Mouse (Mus musculus): ENCODE results near the gene Golga2.
"Not testable (repeated sequence)": the region's sequence is repeated elsewhere in the genome, so short reads cannot be mapped to it uniquely, and the experiment has no call there.

The Golga2 gene

DNA sequence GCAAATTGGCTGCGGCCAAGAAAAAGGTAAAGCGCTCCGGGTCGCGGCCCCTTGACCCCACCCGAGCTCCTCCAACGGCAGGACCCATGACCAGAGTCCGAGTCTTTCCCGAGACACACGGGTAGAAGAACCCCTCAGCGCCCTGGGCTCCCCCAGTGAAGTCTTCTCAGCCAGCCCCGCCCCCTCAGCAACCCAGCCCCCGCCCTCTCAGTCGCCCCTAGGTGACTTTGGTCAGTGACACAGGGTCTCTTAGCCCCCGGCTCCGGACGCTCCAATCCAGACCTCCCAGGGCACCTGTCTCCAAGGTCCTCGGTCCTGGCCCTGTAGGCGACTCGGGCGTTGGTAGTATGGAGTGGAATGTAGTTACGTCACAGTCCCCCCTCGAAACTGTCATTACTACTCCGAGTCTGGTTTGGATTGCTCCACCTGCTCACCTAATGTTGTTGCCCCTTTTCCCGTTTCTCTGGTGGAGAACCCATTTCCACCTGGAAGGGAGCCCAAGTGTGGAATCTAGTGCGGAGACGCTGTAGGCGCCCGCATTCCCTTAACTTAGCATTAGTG lies 1.3 kb downstream of the Golga2 start:
- in situ Hi-C loops (cut with MboI; ENCODE audit: low sequenced_read_pairs): no loop called here

DNA sequence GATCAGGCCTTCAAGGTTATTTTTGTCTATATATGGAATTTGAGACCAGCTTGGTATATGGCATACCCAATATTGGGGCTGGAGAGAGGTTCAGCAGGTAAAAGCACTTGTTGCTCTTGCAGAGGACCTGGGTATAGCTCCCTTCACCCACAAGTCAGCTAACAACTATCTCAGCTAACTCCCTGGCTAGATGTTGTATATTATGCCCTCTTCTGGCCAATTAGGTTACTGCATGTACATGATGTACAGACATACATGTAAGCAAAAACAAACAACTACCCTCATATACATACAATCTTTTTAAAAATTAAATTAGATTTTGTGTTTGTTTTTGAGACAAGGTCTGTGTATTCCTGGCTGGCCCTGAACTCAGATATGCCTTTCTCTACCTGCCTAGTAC lies 2.4 kb downstream of the Golga2 start:
- in situ Hi-C loops (cut with MboI; ENCODE audit: low sequenced_read_pairs): no loop called here

DNA sequence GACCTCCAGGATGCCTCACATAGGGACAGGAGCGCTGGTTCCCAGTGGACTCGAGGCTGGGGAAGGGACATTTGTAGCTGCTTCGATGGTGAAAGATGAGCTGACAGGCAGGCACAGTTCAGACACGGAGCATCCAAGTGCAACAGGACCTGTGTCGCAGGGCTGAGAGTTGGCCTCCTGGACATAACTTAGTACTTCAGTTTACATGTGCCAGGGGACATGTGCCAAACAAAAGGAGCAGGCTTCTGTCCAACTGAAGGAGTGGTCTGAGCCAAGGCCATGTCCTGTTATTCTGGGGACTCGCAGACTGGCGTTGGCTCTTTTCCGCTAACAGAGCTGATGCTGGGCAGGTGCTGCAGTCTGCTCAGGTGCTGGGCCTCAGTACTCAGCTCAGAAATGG lies 7.2 kb downstream of the Golga2 start:
- in situ Hi-C loops (cut with MboI; ENCODE audit: low sequenced_read_pairs): no loop called here

DNA sequence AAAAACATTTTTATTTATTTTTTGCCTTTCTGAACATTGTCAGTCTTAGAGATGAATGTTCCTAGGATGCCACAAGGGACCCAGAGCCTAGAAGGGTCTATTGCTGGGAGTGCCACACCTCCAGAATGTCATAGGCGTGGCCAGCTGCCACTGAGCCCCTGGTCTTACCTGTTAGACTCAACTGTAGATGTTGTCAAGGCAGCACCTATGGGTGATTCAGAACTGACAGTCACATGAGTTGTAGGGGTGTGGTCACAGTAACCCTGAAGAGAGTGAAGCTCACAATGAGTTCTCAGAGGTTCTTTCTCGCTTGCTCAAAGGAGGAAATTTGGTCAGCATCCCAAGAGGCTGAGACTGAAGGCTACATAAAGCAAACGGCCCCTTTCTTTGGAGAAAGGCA lies 8.1 kb downstream of the Golga2 start:
- in situ Hi-C loops (cut with MboI; ENCODE audit: low sequenced_read_pairs): no loop called here

DNA sequence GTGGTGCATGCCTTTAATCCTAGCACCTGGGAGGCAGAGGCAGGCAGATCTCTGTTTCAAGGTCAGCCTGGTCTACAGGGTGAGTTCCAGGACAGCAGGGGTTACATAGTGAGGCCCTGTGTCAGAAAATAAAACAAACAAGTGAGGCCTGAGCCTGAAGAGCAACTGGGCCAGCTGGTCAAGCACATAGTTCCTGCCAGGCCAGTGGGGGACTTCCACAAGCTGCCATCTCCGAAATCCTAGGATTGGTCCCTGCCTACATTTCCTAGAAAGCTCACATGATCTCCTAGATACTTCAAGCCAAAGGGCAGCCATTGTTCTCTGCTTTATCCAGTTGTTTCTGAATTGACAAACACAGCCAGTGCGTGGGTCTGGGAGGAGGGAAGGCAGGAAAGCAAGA lies 8.7 kb downstream of the Golga2 start:
- in situ Hi-C loops (cut with MboI; ENCODE audit: low sequenced_read_pairs): not testable (repeated sequence)

DNA sequence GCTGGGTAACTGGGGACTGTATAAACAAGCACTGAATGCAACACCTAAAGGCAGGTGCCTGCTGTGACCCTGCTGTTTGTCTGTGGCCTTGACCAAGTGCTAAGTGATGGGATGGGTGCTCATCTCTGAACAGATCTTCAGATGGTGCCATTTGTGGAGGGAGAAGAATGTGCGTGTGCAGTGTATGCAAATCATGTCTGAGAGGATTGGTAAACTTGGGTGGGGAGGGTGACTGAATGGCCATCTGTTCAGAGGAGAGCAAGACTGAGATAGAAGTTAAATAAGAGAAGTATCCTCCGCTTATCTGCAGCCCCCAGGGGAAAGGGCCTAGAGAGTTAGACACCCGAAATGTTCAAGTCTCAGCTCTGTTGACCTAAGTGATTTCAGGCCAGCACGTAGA lies 12.3 kb downstream of the Golga2 start:
- in situ Hi-C loops (cut with MboI; ENCODE audit: low sequenced_read_pairs): no loop called here

DNA sequence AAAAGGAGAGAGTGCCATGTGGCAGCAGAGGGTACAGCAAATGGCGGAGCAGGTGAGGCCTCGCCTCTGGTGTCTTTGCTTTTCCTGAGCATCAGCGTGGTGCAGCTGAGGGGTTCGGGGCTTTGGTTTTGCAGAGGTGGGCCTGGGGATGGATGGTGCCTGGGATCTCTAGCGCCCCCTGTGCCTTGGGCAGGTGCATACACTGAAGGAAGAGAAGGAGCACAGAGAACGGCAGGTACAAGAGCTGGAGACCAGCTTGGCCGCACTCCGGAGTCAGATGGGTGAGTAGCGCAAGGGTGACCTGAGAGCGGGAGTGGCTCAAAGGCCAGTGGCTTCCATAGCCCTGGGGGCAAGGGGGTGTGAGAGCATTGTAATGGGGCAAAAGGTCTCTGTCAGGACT lies 15.8 kb downstream of the Golga2 start:
- in situ Hi-C loops (cut with MboI; ENCODE audit: low sequenced_read_pairs): no loop called here

DNA sequence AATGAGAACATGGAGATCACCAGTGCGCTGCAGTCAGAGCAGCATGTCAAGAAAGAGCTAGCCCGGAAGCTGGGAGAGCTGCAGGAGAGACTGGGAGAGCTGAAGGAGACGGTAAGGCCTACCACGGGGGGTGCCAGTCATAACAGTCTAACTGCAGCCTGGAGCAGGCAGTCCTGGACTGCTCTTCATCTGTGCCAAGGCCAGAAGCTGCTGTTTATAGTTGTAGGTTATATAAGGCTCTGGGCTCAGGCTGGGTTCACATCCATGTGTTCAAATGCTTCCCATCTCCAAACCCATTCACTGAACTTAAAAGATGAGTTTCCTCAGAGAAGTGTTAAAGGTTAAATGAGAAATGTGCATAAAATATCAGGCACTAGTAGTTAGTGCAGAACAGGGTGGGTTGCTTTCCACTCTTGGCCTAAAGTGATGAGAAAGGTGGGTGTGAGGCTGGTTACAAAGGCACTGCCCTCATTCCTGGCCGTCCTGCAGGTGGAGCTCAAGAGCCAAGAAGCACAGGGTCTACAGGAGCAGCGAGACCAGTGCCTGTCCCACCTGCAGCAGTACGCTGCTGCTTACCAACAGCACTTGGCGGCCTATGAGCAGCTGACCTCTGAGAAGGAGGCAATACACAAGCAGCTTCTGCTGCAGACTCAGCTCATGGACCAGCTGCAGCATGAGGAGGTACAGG lies 17.1 kb downstream of the Golga2 start:
- in situ Hi-C loops (cut with MboI; ENCODE audit: low sequenced_read_pairs): no loop called here

DNA sequence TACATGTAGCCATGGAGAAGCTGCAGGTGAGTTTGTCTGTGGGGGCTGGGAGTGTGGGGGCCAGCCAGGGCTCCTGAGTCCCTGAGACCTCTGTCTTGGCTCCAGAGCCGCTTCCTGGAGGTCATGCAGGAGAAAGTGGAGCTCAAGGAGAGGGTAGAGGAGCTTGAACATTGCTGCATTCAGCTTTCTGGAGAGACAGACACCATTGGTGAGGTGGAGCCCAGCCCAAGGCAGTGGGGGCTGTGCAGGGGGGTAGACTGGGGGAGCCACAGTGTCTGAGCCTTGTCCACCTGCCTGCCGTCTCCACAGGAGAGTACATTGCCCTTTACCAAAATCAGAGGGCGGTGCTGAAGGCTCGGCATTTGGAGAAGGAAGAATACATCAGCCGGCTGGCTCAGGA lies 18.5 kb downstream of the Golga2 start:
- in situ Hi-C loops (cut with MboI; ENCODE audit: low sequenced_read_pairs): no loop called here

DNA sequence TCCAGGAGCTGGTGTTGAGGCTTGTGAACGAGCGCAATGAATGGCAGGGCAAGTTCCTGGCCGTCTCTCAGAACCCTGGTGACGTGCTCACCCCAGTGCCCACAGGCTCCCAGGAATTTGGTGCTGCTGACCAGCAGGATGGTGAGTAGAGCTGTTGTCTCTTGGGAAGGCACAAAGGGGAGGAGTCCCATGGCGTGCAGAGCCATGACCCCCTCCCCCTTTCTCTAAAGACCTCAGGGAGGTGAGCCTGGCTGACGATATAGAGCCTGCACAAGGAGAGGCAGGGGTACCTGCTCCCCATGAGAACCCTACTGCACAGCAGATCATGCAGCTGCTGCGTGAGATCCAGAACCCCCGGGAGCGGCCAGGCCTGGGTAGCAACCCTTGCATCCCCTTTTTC lies 19.0 kb downstream of the Golga2 start:
- in situ Hi-C loops (cut with MboI; ENCODE audit: low sequenced_read_pairs): no loop called here

DNA sequence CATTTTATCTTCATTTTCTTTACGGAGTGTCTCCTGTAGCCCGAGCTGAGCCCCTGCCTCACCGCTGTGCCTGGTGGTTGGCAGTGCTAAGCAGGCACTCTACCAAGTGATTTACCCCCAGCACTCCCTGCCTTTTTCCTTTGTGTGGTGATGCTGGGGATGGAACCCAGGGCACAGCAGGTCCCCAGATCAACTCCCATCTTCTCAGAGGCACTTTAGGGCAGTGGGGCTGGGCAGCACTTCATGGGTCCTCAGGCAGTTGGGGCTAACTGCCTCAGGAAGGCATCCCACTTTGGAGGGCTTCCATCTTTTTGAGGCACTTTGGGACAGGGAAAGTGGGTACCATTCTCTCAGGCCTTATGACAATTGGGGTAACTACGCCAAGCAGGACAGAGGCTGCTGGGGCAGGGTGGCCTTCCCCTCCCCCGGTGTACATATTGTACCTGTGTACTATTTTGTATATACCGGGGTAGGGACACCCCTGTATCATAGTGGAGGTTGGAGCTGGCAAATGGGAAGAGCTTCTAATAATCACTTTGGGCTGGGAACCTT lies 20.1 kb downstream of the Golga2 start:
- in situ Hi-C loops (cut with MboI; ENCODE audit: low sequenced_read_pairs): no loop called here

DNA sequence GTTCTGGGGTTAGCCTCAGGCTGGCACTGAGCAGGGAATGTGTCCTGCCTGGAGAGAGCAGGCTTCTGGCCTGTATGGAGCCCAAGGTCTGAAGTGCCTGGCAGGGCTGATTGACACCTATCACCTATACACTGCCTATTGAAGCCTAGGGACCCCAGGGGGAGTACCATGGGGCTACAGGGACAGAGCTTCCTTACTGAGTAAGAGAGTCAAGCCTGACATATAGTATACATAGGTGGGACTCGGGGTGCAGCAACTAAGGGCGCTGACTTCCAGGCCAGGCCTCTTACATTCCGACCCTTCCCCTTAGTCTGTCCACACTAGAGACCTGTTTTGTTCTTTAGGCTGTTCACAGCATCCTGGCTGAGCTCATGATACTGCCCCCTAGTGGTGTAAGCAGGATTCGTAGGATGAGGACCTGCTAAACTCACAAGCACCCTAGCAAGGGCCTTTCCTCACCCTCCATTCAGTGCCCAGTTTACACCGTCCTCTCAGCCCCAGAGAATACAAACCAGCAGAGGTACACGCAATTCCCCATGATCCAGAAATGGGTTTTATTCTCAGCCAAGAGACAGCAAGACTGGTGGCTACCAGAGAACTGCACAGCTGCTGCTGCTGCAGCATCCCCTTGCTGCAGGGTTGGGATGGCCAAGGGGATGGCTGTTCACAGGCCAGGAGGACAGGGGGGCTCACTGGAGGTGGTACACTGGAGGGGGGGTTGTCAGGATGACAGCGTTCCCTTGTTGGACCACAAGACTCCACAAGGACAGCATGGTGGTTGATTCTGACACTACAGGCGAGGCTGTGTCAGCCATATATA lies 21.0 kb downstream of the Golga2 start:
- in situ Hi-C loops (cut with MboI; ENCODE audit: low sequenced_read_pairs): no loop called here

DNA sequence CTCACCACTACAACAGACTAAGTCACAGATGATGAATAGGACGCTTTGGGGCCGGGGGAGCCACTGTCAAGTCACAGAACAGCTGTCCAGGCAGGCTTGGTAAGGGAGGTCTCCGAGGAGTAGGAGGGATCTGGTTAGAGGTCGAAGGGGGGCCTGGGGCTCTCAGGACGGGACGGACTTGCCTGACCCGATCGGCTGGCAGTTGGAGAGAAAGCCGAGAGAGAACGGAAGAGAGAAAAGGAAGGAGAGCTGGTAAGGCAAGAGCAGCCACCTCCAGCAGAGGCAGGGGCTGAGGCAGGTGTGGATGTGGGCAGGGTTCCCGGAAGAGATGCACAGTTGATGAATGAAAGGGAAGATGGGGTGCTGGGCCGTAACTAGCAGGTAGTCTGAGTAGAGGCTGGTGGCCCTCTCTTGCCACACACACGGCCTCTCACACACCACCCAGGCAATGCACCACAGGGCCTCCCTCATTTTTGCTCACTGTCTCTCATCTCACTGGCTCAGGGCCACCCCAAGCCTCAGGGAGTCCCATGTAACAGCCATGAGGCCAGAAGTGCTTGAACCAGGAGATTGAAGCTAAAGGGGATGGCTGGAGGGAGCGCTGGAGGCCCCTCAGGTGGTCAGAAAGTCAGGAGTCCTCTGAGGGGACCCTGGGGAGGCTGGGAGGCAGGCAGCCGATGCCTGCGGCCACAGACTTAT lies 21.8 kb downstream of the Golga2 start:
- in situ Hi-C loops (cut with MboI; ENCODE audit: low sequenced_read_pairs): no loop called here

DNA sequence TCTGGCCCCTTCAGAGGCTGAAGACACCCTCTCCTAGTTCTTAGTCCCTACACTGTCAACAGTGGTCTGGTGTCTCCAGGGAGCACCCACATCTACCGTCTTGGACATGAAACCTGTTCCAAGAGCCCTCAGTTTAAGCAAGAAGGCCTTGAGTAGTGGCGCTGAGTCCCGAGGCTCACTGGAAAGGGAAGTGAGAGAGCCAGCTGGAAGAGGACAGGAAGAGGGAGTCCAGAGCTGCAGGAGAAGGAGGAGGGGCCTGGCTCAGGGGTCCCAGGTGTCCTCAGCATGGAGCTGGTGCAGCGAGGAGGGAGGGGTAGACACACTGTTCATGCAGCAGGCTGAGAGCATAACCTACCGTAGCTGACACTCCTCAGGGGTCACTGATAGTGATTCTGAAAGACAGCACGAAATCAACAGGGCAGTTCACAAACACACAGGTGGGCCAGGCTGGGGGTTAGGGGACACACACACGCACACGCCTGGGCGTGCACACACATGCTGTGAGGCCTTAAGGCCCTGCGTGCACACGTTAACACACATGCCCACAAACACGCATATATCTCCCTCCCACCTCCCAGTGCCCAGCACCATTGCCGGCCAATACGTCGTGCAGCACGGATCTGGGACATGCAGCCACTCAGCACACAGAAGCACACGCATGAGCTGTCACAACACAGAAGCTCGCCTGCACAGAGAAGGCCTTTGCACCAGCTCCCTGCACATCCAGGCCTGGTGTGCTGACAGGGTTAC lies 23.1 kb downstream of the Golga2 start:
- in situ Hi-C loops (cut with MboI; ENCODE audit: low sequenced_read_pairs): no loop called here

DNA sequence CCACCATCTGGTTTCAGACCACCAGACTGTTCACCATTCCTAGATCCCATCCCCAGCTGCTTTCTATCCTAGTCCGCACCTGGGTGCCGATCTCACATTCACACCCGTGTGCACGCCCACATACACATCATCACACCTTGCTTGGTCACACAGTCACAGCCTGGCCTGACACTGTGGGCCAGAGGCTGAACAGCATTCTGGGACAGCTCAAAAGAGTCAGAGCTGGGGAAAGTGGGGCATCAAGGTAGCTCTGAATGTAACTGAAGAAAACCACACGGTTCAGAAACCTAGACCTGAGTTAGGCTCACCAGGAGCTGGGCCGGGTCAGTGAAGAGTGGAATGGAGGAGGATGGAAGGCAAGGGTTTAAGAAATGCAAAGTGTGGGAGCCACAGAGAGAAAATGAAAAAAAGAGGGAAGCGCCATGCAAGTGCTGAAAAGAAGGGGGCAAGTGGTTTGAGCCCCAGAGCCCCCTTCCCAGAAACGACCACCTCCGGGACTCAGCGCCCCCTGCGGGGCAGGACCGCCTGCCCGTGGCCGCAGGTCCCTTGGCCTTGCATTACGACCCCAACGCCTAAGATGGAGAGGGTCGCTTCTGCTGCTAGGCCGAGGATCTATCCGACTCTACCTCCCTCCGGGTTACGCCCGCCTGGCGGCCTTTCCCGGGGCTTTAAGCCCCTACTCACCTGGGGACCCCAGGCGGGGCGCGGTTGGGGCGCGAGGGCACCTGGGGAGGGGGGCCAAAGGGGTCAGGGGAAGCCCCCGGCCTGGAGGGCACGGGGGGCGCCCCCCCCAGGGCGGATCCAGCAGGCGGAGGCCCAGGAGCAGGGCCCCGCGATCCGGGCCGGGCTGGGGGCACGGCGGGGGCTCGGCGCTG lies 24.5 kb downstream of the Golga2 start:
- in situ Hi-C loops (cut with MboI; ENCODE audit: low sequenced_read_pairs): no loop called here

DNA sequence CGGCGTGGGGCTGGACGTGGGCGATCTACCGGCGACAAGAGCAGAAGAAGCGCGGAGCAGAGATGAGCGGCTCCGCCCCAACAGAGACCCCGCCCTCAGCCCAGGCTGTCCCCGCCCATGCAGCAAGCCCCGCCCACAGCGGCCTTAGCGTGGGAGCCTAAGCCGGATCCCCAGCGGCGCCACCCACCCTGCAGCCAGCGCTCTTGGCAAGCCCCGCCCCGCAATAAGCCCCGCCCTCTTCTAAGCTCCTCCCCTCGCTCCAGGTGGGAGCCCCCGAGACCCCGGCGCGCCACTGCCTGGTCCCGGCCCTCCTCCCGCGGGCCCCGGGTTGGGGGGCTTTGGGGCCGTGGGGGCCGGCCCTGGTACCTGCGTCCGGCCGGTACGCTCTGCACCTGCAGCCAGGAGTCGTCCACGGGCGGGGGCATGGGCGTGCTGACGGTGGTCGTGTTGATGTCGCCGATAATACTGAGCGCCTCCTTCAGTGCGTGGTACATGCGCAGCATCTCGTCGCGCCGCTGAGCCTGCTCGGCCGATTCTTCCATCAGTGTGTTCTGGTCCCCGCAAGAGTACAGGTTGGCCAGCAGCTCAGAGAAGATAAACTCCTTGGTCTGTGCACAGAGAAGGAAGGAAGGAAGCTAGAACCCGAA lies 25.3 kb downstream of the Golga2 start:
- in situ Hi-C loops (cut with MboI; ENCODE audit: low sequenced_read_pairs): no loop called here

DNA sequence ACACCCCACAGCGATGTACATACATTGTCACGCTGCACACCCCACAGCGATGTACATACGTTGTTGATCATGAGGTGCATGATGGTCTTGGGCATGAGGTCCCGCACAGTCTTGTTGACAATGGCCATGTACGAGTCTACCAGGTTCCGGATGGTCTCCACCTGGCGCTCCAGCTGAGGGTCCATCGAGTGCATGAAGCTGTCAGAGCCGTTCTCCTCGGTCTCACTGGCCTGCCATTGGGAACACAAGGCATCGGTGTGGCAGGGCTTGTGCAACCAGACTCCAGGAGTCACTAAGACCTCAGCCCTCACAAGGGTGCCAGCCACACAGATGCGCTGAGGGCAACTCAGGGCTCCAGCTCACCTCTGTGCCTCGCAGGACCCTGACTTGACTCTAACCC lies 27.6 kb downstream of the Golga2 start:
- in situ Hi-C loops (cut with MboI; ENCODE audit: low sequenced_read_pairs): no loop called here

DNA sequence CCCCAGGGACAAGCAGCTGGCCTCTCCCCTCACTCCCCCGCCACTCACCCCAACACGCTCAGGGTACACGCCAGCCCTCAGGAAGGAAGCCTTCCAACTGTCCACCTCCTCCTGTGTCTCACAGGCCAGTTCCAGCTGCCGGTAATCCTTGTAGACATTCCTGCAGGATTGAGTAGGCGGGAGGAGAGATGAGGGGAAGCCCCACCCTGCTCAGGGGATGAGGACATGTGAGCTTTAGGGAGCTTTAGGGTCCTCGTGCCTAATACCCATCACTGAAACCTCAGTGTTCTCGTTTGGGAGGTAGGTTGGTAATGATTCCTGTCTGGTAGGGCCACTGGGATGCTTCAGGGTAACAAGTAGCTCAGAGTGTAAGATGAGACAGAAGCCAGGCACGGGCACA lies 28.6 kb downstream of the Golga2 start:
- in situ Hi-C loops (cut with MboI; ENCODE audit: low sequenced_read_pairs): no loop called here

All from CH12F3 (cell line).